Mouse (Mus musculus) retina, postnatal 7 days (tissue): ENCODE measurements around the gene Fga.

Experiments
- DNase-seq: peaks from one replicate; pipeline ENCODE4 v3.0.0-alpha.2; 2012; ENCODE audit warnings: low read depth, low spot score

The Fga gene

DNA sequence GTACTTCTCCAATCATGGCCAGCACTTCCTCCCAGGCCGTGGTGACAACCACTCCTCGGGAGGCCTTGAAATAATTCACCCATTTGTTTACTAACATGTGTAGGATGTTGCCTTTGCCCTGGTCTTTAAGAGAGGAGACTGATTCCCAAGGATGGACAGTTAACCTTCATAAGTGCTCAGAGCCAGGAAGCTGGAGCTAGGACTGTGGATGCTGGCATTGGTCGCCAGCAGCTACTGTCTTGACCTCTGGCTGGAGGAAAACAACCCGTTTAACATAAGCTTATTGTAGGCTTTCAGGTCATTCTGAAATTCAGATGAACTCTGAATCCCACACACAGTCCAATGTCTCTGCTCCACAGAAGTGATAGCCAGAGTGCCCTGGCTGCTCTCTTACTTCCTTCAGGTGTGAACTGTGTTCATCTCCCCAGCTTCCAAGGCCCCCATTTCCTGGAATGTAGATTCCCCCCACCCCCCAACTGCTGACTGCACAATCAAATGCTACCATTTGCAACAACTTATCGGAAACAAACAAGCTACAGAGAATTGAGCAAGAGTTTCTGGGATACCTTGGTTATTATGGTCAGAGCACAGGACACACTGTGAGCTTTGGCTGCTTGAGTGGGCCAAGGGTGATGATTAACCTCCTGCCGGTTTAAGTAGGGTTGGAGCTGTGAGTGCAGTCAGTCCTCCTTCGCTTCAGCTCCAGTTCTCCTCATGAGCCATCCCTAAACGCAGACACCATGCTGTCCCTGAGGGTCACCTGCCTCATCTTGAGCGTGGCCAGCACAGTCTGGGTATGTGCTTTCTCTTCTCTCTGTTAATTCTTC lies at the start of gene Fga:
TSS of gene Fga (plus strand) at position 602 of the 827 bp plus-strand sequence.
- DNase-seq: no peak

- DNase-seq: no peak
Measured at GRCm38 (mm10) chr3:82980818-82981217, 45.1 kb upstream of the Fga start.

GRCm38 (mm10) chr3:82981861-82982260 lies 44.0 kb upstream of the Fga start:
- no peak for DNase-seq

- DNase-seq: no peak
Measured at GRCm38 (mm10) chr3:82984840-82985239, 41.0 kb upstream of the Fga start.

DNA sequence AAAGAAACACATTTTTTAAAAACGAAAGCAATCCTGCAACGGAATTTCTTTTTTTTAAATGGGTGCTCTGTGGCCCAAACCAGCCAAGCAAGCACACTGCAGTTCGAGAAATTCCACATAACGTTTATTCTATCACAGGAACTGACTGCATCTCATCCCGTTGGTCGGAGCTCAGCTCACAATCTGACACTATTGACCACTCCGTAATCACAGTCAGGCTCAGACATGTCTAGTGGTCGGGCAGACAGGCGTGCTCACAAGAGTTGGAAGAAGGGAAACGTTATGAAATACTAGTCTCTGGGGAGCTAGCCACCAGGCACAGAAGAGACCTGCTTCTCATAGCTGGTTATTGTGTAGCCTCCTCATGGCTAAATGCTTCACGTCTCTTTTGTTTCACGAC lies 33.9 kb upstream of the Fga start:
- no peak for DNase-seq

GRCm38 (mm10) chr3:82992956-82993355 lies 32.9 kb upstream of the Fga start:
- DNase-seq: no peak

- peak; percentile 17 for DNase-seq
Measured at GRCm38 (mm10) chr3:82995368-82995767, 30.5 kb upstream of the Fga start.

- no peak for DNase-seq
Measured at GRCm38 (mm10) chr3:82996656-82997055, 29.2 kb upstream of the Fga start.

DNA sequence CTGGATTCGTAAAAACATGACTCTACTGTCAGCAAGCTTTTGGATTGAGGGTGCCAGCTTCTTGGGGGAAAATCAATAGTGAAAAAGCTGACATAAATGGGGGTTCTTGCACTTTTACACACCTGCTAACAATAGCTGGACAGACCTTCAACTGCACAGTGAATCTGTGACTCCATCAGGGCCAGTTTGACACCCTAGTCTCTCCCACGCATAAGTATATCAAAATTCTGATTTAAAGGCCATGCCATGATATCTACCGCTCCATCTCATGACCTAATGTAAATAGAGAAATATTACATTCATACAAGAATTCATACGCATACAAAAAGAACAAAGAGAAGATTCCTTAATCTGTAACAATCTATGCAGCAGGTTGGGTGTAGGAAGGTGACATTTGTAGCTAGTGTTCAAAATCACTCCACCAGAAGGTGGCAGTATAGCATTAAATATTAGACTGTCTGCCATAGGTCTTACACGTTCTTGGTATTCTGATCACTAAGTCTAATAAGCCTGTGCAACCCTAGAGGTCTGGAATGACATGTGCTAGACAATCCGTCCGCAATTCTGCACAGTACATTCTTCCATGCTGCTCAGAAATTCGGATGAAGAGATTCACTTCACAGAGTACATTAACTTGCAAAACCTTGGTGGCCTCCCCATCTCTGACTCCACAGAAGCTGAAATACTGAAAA lies 27.0 kb upstream of the Fga start:
- peak; percentile 78 for DNase-seq

DNA sequence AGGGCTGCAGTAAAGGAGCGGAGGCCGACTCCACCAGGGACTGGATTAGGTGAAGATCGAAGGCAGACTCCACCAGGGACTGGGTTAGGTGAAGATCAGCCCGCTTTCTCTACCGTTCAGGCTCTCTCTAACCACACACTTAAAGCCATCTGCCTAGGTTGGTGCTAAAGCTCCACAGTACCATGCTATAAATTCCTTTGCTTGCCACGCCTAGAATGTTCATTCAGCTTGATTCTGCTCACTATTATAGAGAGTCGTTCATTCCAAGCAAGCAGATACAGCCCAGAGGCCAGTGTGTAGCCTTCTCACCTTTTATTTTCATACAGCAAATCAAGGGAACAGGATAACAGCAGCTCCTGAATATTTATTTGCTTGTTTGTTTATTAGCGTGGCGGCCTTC lies 25.9 kb upstream of the Fga start:
- no peak for DNase-seq

DNA sequence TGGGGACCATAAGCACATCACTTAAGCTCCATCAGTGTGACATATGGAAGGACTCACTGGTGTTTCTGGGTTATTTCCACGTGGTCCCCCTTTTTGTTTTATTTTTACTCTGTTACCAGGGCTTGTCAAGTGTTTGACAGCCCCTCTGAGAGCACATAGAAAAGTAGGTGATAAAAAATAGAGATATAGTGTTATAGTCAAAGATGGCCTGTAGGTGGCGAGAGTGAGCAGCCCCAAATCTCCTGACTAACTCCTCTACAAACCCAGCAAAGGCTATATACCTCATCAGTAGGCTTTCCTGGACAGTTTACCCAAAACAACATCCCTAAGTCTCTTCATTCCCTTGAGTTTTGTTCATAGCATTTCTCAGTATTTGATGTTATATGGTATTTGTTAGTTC lies 23.7 kb upstream of the Fga start:
- peak; percentile 17 for DNase-seq

DNA sequence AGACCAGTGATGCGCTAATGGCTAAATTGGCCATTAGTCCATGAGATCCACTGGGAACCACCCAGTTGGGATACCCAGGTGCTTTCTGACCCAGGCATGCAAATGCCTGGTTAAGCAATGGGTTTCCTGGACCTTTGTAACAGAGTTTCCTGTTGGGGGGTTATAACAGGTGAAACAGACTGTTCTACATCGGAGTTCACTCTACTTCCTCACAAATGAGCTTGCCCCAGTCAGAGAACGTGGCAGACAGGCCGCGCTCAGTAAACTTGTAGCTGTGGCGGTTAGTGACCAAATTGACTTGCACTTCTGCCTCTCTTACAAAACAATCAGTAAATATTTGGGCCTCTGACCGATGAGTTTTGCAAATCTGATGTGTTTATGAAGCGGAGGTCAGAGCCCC lies 22.8 kb upstream of the Fga start:
- no peak for DNase-seq

- no peak for DNase-seq
Measured at GRCm38 (mm10) chr3:83004801-83005200, 21.1 kb upstream of the Fga start.

DNA sequence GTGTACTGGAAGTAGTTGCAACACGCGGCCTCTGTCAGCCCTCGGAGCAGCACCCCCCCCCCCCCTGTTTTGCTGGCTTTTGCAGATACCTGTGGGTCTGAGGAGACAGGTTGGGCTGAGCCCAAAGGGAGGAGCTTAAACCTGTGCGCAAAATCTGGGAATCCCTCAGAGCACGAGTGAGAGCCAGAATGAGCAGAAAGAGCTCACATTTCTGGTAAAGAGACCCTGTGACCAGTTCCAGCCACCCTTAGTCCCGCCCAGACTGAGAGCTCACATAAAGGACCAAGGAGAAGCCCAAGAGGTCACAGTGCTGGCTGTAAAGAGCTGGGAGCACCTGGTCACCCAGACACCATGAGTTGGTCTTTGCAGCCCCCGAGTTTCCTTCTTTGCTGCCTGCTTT lies 18.3 kb upstream of the Fga start, which contains the start of gene Fgg:
TSS of gene Fgg (plus strand) at position 168 of the 400 bp plus-strand sequence.
- no peak for DNase-seq

DNA sequence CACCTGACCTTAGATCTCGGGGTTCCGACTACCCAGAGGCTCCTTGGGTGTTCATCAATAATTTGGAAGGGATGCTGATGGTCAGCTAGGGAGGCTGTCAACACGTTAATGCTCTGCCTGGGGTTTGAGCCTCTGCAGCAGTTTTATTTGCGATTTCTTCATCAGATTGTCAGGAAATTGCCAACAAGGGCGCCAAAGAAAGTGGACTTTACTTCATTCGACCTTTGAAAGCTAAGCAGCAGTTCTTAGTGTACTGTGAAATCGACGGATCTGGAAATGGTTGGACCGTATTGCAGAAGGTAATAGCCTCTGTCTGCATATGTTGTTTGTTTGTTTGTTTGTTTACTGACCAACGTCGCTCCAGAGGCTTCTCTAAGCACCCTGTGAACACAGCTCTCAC lies 15.6 kb upstream of the Fga start:
- DNase-seq: no peak

DNA sequence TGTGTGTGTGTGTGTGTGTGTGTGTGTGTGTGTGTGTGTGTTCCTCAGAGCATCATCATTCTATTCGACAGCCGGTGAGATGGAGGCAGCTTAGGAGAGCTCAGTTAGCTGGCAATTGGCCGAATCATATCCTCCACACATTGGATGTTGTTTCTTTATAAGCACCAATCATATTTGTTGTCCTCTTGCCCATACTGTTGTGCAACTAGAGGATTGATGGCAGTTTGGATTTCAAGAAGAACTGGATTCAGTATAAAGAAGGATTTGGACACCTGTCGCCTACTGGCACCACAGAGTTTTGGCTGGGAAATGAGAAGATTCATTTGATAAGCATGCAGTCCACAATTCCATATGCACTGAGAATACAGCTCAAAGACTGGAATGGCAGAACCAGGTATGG lies 14.7 kb upstream of the Fga start:
- DNase-seq: no peak

DNA sequence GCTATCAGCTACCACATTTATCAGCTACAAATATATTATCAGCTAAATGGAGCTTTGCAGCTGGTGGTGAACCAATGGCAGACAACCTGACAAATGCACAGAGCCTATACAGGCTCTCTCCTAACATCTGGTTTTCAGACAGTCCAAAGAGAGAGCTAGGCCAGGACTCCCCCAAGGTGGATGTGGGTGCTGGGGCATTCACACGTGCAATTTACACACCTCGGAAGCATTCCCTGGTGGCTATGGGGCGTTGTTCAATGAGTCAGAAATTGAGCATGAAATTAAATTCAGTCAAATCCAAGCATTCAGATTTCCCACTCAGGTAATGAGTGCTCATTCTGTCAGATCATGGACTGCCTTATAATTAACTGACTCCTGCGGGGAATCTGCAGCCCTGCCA lies 14.3 kb upstream of the Fga start:
- no peak for DNase-seq

GRCm38 (mm10) chr3:83012636-83013035 lies 13.2 kb upstream of the Fga start:
- no peak for DNase-seq

GRCm38 (mm10) chr3:83013951-83014350 lies 11.9 kb upstream of the Fga start:
- DNase-seq: no peak

DNA sequence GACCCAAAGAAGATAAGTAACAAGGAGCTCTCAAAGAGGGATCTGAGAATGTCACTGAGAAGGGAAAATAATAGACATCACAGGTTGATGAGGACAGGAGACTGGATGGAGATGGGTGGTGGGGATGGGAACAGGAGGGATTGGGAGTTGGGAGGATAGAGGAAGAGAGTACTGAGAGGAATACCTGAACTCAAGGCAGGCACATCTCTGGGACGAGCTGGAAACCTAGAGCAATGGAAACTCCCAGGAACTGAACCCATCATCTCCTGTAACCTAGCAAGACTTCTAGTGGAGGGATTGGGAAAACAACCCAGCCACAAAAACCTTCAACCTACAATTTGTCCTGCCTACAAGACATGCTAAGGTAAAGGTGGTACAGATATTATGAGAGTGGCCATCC lies 9.6 kb upstream of the Fga start:
- no peak for DNase-seq

- DNase-seq: no peak
Measured at GRCm38 (mm10) chr3:83020387-83020786, 5.5 kb upstream of the Fga start.

DNA sequence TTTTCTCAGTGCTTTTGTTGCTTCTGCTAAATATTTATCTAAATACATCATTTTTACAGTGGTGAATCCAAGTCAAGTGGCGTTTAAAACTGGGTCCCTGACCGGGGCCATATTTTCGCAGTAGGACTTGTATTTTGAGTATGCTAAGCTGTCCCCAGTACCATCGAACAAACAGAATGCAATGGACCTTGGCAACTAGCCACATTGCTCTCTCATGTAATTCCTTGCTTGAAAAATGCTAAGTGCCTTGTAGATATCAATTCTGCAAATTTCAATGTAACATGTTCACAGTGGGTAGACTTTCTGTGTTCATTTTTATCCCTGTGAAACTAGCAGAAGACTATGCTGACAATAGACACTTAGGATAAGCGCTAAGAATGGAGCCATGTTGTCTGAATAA lies 4.7 kb upstream of the Fga start:
- DNase-seq: no peak

DNA sequence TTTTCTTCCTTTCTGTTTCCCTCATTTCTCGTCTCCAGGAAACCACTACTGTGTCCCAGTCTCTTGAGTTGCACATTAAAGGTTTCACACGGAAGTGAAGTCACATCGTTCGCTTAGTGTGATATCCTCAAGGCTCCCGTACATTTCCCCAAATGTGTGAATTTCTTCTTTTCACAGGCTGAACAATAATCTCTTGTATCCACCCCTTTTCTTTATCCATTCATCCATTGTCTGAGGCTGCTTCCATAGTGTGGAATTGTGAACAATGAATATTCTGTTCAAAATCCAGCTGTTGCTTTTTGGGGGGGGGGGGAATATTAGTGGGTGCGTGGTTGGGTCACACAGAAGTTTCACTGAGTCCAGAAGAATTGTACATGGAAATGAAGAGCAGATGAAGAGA lies 840 bp upstream of the Fga start:
- DNase-seq: no peak
